Mouse (Mus musculus) lung, adult 2 months (tissue): ENCODE results near the gene Neurl3. TPM values are rescaled to one million over a fixed set of nuclear protein-coding genes. Genes with fewer than 3 reads are reported as not detected.

Experiments
- DNase-seq: peaks from one replicate; pipeline ENCODE4 v3.0.0; 2022
- H3K4me1 ChIP-seq: fragments of 200-500 bp; 2 replicates; pipeline ENCODE4 v1.6.1; 2011; ENCODE audit warnings: low read length; ENCODE audit not compliant: control insufficient read depth, insufficient read depth
- H3K4me3 ChIP-seq: fragments of 200-500 bp; replicated peaks from 2 replicates; pipeline ENCODE3; 2011; ENCODE audit warnings: low read depth, mild to moderate bottlenecking, control low read depth, low read length; ENCODE audit errors: extremely low read depth
- CTCF ChIP-seq: fragments of 200-500 bp; IDR thresholded peaks from 2 replicates; pipeline ENCODE4 v1.5.1; 2011; ENCODE audit warnings: mild to moderate bottlenecking, low read length, control low read depth; ENCODE audit not compliant: insufficient read depth
- POLR2A ChIP-seq: fragments of 200-500 bp; IDR thresholded peaks from 2 replicates; pipeline ENCODE4 v1.6.1; 2011; ENCODE audit warnings: low read depth, mild to moderate bottlenecking, control low read depth, low read length, borderline replicate concordance; ENCODE audit errors: extremely low read depth
- WGBS: fragments of 180-500 bp; shearing (Covaris S2); methylation state at CpG from one replicate; pipeline ENCODE4 v1.1.7; 2018; 5-methylcytosine and 5-hydroxymethylcytosine counted together
- polyA plus RNA-seq: library from polyadenylated mRNA; depleted of rRNA; stranded (reverse); fragments of >200 nt; gene quantifications from 2 replicates; pipeline ENCODE4 v1.2.3, GENCODE M21; 2012

Neurl3 gene
- polyA plus RNA-seq, 1 experiment, result 26.4 TPM

DNA sequence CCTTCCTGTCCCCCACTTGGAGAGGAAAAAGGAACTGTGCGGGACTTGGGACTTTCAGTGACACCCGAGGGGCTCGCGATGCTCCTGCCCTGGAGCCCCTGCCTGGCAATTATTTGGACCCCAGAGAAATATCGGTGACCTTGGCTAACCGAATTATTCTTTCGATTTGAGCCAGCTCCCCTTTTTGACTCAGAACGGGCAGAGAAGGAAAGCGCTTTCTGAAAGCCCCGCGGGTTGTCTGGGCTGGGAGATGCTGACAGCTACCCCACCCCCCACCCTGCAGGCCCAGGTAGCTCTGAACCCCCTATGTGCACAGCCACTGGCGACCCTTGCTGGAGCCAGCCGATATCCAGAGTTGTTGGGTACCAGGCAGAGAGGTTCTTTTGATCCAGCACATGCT, 24.6 kb upstream of the Neurl3 start:
- TF ChIP-seq POLR2A (no peak), CTCF (no peak)
- peaks cover 3% of the 10 kb centered on the region; the same call in 1 of the 2 replicates for H3K4me1 ChIP-seq
- WGBS, result 41% methylated on average over 13 of the region's 13 CpGs
- DNase-seq, result no peak
- no peak overlapping the region for H3K4me3 ChIP-seq

DNA sequence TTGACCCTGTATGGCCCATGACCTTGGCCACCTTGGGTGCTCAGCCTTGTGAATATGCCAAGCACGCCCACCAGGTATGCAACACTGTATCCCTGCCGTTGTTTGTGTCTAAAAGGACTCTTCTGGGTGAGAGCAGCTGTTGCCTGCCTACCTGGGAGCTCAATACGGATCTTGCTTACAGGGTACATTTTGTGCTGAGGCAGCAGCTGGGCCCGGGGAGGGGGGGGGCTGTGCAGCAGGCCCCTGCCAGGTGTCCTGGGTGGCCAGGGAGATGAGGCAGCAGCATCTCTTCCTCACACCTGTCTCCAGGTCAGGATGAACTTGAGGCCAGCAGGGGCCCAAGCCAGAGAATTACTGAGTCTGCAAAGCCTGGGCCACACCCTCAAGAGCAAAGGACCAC, 23.6 kb upstream of the Neurl3 start:
- no peak for DNase-seq
- no peak for TF ChIP-seq CTCF
- no peak for TF ChIP-seq POLR2A
- H3K4me3 ChIP-seq, result no peak overlapping the region
- WGBS, result 73% methylated on average over 4 of the region's 4 CpGs
- H3K4me1 ChIP-seq, result peaks cover 2% of the 10 kb centered on the region; the same call in 1 of the 2 replicates

DNA sequence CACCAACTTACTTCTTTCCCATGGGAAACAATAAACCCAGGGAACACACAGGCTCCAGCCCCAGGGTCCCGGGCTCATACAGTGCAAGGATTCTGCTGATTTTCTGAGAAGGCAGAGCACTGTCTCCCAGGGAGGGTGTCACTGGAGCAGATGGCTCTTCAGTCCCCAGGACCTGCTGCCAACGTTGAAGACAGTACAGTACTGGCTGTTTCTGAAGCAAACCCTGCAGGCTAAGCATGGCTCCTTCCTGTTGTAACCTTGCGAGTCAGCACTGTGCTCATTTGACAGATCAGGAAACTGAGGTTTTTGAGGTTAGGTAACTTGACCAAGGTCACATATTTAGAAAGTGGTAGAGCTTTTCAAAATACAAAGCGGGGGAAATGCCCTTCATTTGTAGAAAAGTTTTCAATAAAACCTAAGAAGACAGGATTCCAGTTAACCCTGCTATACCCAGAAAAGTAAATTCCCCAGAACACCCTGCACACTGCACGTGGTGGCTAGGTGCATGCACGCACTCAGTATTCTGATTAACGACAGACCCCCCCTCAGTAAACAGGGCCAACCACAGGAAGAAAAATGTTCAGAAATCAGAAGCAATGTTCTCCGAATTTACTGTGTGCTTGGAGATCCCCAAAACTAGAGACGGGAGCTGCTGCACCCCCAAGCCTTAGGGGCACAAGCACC, 22.1 kb upstream of the Neurl3 start:
- TF ChIP-seq CTCF (no peak), POLR2A (no peak)
- no peaks in the 10 kb centered on the region for H3K4me1 ChIP-seq
- DNase-seq, result no peak
- no peak overlapping the region for H3K4me3 ChIP-seq
- 50% methylated on average over 9 of the region's 9 CpGs for WGBS

DNA sequence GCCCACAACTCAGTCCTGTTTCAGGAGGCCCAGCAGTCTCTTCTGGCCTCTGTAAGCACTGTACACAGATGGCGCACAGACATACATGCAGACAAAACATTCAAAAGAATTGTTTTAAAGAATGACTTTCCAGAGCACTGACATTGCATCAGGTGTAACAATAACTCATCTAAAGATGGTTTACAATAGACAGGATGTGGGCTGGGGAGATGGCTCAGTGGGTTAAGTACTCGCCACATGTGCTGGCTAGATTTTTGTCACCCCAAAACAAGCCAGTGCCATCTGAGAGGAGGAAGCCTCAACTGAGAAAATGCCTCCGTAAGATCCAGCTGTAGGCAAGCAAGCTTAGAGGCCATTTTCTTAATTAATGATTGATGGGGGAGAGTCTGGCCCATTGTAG, 19.9 kb upstream of the Neurl3 start:
- 61% methylated on average over 3 of the region's 3 CpGs for WGBS
- no peak for DNase-seq
- no peaks in the 10 kb centered on the region for H3K4me1 ChIP-seq
- no peak overlapping the region for H3K4me3 ChIP-seq
- TF ChIP-seq CTCF (no peak), POLR2A (no peak)

DNA sequence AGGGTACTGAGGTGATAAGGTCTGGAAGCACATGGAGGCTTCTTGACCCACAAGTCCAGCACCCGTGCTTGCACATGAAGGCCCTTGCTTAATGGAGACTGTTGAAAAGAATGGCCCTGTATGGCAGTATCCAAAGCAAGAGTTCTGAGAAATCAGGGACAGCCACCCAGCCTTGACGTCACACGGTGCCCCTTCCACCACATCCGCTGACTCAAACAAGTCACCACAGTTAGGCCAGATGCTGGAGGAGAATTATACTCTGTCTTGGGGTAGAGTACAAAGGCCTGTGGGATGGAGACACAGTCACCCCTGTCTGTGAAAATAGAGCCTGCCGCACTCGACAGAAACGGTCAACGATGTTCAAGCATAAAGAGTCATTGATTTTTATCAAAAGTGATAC, 19.0 kb upstream of the Neurl3 start:
- no peak for DNase-seq
- no peaks in the 10 kb centered on the region for H3K4me1 ChIP-seq
- no peak overlapping the region for H3K4me3 ChIP-seq
- TF ChIP-seq CTCF (no peak), POLR2A (no peak)
- 87% methylated on average over 8 of the region's 8 CpGs for WGBS

DNA sequence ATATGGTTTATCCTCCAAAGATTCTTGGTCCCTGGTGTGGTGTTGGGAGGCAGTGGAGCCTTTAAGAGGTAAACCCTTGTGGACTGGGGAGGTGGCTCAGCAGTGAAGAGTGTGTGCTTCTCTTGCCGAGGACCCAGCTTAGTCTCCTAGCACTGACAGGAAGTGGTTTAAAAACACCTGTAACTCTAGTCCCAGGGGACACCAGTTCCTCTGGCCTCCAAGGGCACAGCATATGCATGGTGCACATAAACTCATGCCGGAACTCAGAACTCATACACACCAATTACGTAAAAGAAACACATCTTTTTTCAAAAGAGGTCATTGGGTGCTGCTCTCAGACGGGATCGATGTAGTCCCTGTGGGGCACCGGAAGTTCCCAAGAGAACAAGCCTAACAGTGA, 7.4 kb upstream of the Neurl3 start:
- H3K4me3 ChIP-seq, result no peak overlapping the region
- DNase-seq, result no peak
- TF ChIP-seq POLR2A (no peak), CTCF (no peak)
- 75% methylated on average over 6 of the region's 6 CpGs for WGBS
- H3K4me1 ChIP-seq, result no peaks in the 10 kb centered on the region

DNA sequence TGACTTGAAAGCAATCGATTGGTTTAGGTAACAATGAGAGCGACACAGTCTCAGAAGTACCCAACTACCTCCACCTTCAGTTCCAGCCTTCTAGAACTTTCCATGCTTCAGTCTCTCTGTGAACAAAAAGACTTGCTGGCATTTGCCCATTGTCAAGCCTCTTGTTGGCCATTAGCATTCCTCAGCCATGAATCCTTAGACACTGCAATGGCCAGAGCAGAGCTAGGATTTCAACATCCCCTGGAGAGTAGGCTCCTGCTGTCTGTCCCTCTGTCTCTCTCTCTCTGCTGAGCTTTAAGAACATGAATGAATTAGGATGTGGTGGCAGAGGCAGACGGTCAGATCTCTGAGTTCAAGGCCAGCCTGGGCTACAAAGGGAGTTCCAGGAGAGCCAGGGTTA, 6.5 kb upstream of the Neurl3 start:
- H3K4me3 ChIP-seq, result no peak overlapping the region
- no peak for DNase-seq
- H3K4me1 ChIP-seq, result no peaks in the 10 kb centered on the region
- TF ChIP-seq CTCF, result no peak
- WGBS, result 85% methylated on average over 3 of the region's 3 CpGs

DNA sequence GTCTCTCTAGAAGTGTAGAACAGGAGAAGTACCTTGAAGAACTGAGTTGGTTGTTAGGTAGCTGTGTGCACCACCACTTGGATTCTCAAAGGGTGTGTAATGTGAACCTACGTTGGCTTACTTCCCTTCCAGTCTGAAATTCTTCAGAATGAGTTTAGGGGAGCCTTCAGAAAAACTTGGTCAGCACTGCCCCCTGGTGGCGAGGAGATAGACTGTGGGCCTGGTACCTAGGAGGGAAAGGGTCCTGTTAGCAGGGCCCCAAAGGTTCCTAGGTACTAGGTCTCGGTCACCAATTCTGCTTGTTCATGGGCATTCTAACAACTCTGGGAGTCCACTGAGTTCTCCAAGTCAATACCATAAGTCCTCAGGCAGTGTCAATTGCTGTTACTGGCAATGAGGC, 4.7 kb upstream of the Neurl3 start:
- no peak overlapping the region for H3K4me3 ChIP-seq
- no peak for TF ChIP-seq POLR2A
- peak; percentile 82 for TF ChIP-seq CTCF
- WGBS, result 13% methylated on average over 3 of the region's 3 CpGs
- peak; percentile 83 for DNase-seq
- H3K4me1 ChIP-seq, result no peaks in the 10 kb centered on the region

DNA sequence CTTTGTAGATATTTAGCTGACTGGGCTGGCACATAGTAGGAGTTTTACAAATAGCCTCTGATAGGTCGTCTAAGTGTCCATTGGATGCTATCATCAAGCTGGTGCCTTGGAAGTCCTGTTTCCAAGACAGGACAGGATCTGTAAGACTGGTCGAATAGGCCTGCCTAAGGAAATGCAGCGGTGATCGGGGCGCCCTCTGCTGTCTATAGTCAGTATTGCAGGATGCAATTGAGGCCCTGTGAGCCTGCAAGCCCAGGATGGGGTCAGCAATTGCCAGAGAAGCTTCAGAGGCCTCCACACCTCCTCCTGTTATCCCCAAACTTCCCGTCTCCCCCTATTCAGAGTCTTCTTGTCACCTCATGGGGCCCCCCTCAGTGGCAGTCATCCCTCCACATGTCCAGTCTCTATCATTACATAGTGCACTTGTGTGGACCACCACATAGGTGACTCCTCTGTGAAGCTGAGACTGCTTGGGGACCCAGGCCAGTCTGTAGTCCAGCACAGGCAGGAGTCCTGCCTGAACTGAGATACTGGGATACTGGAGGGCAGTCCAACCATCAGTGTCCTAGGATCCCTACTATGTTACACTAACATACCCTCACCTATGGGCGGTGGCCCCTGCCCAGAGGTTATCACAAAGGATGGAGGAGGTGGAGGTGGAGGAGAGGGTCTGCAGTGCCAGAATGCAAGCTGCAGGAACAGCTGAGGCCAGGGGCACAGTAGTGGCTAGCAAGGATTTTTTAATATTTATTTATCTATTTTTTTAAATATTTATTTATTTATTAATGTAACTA, 3.0 kb upstream of the Neurl3 start:
- Histone ChIP-seq H3K4me3 (no peak overlapping the region), H3K4me1 (no peaks in the 10 kb centered on the region; the same call in 1 of the 2 replicates)
- 21% methylated on average over 7 of the region's 7 CpGs for WGBS
- DNase-seq, result peak; percentile 81
- TF ChIP-seq CTCF, result peak; percentile 92
- no peak for TF ChIP-seq POLR2A
